Mouse (Mus musculus) E14TG2a.4 (cell line): ENCODE results near the gene Dclk2.

Source experiments
- CTCF ChIP-seq: conservative IDR thresholded peaks from 2 replicates; pipeline ENCODE4 v1.5.1; 2014; ENCODE audit warnings: low read length
- POU5F1 ChIP-seq: IDR thresholded peaks from 2 replicates; pipeline ENCODE4 v1.6.1; 2014; ENCODE audit warnings: low read length, borderline replicate concordance

GRCm38 (mm10) chr3:86923686-86924085 is 3.0 kb upstream of the Dclk2 start:
- TF ChIP-seq CTCF (no peak), POU5F1 (no peak)
